Mouse (Mus musculus) megakaryocyte, embryonic 14.5 days (primary cell): Measurements from ENCODE around the gene Rgs16.

Source experiments
- FLI1 ChIP-seq: IDR thresholded peaks from 2 replicates; pipeline ENCODE4 v1.6.1; 2012; ENCODE audit warnings: low read length, inconsistent platforms, mixed read lengths
- GATA1 ChIP-seq: IDR thresholded peaks from 3 replicates; pipeline ENCODE4 v1.6.1; 2012; ENCODE audit warnings: mixed read lengths, low read length, inconsistent platforms, borderline replicate concordance

- TF ChIP-seq FLI1 (no peak), GATA1 (no peak)
Observed at GRCm38 (mm10) chr1:153741551-153742316, 1.6 kb downstream of the Rgs16 start.
